Mouse (Mus musculus): ENCODE measurements around the gene Pbrm1. TPM values are rescaled to one million over a fixed set of nuclear protein-coding genes. Genes with fewer than 3 reads are reported as not detected.

Pbrm1 gene
- 39.0 and 44.0 TPM in 2 replicates for polyA plus RNA-seq (2012; rRNA removed)

DNA sequence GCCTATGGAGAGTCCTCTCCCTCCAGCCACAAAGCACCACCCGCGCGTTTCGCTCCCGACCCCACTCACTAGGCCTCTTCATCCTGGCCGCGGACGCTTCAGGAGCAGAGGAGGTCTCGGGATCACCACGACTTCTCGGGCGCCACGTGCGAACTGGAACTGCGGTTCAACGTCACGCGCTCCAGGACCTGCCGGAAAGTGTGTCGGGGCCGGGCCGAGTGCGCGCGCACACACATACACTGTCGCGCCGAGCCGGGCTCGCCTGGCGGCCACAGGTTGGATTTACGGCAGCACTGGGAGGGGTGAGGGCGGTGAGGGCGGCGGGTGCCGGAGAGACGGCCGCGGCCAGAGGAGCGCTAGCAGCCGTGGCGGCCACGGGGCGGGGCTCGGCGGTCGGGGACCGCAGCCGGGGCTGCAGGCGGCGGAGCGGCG lies at the start of gene Pbrm1, which contains the start of gene Gnl3:
TSS of gene Pbrm1 (plus strand) at position 279 of the 432 bp plus-strand sequence.
TSS of gene Gnl3 (minus strand) at position 293 of the 432 bp plus-strand sequence.

DNA sequence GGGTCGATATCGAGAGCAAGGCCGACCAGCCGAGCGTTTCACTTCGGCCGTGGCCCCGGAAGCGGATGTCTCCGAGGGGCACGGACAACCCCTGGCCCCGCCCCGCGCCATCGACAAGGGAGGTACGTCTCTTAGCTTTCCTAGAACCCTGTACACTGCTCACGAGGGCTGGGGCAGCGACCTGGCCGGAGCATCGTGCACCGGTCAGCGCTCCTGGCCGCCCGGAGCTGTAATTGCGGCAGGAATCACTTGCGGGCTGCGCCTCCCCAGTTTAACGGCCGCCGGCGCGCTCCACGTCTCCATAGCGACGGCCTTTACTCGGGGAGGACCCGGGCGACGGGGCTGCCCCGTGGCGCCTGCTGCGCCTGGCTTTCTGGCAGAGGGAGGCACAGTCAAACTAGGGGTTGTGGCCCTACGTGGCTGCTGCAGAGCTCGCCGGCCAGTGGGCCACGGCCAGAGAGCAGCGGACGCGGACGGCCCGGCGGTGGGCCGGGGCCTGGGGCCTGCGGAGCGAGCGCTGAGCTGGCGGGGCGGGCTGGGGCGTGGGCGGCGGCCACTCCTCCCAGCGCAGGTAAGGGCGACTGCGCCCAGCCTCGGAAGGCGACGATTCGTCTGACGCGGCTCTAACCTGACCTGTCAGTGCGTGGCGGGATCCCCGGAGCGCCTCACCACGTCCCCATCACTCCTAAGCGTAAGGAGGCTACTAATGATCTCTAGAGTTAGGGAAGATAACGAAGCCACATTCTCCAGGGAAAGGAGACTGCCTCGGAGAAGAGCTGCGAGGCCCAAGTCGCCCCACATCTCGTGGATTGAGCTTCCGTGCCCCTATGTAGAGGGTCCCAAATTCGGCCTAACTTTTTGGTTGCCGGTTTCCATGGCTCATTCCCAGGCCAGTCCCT lies 17.4 kb upstream of the Pbrm1 start, which contains the start of the genes Glt8d1 and Spcs1:
TSS of gene Glt8d1 (plus strand) at position 94 of the 899 bp plus-strand sequence.
TSS of gene Spcs1 (minus strand) at position 366 of the 899 bp plus-strand sequence.

DNA sequence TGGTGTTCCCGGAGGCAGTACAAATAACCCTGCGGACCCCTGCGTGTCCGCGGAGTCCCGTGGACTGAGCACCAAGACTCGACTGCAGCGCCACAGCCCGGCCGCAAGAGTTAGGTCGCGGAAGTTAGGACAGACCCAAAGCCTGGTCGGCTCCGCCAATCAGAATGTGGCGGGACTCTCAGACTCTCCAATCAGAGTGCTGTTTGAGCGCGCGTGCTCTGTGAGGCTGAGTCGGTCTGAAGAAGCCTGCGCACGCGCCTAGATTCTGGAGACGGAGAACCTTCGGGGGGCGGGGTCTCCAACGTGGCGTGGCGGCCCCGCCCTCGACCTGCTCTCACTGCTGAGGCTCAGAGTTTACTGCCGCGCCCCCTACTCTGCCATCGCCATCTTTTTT lies 109.9 kb downstream of the Pbrm1 start, which contains the start of gene Smim4:
TSS of gene Smim4 (minus strand) at position 131 of the 394 bp plus-strand sequence.

DNA sequence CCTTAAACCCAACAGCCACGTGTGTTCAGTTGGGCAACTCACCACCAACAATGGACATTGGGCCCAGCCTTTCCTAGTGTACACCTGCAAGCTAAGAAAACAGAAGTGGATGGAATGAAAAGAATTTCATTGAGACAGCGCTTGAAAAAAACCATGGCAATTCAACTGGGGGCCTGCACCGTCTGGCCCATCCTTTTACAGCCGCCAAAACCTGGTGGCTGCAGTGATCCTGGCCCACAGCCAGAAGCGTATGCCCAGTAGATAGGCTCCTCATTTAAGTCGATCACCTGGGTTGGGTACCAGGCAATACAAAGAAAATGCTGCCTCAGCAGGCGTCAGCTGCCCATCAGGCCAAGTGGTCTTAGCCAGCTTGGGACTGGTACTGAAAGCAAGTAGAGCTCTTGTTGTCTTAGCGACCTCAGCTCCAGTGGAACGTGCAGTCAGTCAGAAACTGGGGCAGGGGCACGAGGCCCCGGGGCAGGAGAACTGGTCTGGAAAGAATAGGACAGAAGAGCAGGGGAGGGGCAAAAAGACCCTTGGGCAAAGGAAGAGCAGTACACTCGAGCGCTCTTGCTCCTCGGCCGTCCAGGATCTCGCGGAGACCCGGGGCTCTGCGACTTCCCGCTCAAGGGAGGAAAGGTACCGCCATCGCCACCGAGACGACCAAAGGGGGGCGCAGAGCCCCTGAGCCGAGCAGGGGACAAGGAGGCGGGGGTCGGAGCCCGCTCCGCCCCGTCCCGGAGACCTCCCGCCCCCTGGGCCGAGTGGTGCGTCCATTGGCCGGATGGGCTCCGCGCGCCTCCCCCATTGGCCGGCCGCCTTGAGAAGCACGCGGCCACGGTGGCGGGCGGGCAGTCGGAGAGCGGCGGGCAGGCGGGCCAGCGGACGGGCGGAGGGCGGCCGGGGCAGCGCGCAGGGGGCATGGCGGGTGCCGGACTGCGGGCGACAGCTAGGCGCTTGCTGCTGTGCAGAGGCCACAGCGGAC lies 111.6 kb downstream of the Pbrm1 start, which contains the start of gene Nt5dc2:
TSS of gene Nt5dc2 (plus strand) at position 818 of the 985 bp plus-strand sequence.

DNA sequence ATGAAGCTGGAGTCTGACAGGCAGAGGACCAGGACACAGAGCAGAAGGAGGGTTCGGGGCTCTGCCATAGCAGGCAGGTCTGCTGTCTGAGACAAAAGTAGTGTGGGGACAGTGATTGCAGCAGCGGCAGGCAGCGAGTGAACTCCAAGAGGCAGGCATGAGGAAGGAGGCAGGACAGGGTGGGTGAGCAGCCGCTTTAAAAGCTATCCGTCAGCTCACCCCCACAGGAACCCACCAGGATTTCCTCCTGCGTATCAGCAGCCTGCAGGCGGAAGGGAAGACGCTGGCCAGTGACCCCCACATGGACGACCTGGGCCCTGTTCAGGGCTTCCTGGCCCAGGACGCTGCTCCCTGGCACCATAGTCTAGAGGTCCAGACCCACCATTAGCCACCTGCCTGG lies 149.5 kb downstream of the Pbrm1 start, which contains the start of gene Stab1:
TSS of gene Stab1 (minus strand) at position 217 of the 400 bp plus-strand sequence.

Other genes starting within 250 kb of the Pbrm1 start
- gene Tmem110, start 193.5 kb upstream of the Pbrm1 start, polyA plus RNA-seq (2012; rRNA removed), result 22.9 and 28.6 TPM in 2 replicates
- 0.97 and 3.4 TPM in 2 replicates for gene Mustn1, start 139.9 kb upstream of the Pbrm1 start, polyA plus RNA-seq (2012; rRNA removed)
- 0.09 and 0.16 TPM in 2 replicates for gene Itih4, start 132.7 kb upstream of the Pbrm1 start, polyA plus RNA-seq (2012; rRNA removed)
- gene Itih3, start 95.4 kb upstream of the Pbrm1 start, polyA plus RNA-seq (2012; rRNA removed), result 0.76 and 0.98 TPM in 2 replicates
- not detected in 2 replicates for gene Itih1, start 75.8 kb upstream of the Pbrm1 start, polyA plus RNA-seq (2012; rRNA removed)
- gene Nek4, start 67.8 kb upstream of the Pbrm1 start, polyA plus RNA-seq (2012; rRNA removed), result 12.6 and 13.0 TPM in 2 replicates
- 127 and 128 TPM in 2 replicates for gene Glt8d1, start 17.7 kb upstream of the Pbrm1 start, polyA plus RNA-seq (2012; rRNA removed)
- 242 and 254 TPM in 2 replicates for gene Spcs1, start 17.5 kb upstream of the Pbrm1 start, polyA plus RNA-seq (2012; rRNA removed)
- gene Gnl3, start within 50 bp of the Pbrm1 start, polyA plus RNA-seq (2012; rRNA removed), result 85.3 and 97.7 TPM in 2 replicates
- 35.2 and 35.3 TPM in 2 replicates for gene Smim4, start 109.8 kb downstream of the Pbrm1 start, polyA plus RNA-seq (2012; rRNA removed)
- 298 and 317 TPM in 2 replicates for gene Nt5dc2, start 111.9 kb downstream of the Pbrm1 start, polyA plus RNA-seq (2012; rRNA removed)
- 28.5 and 33.9 TPM in 2 replicates for gene Stab1, start 149.5 kb downstream of the Pbrm1 start, polyA plus RNA-seq (2012; rRNA removed)
- gene Tnnc1, start 189.2 kb downstream of the Pbrm1 start, polyA plus RNA-seq (2012; rRNA removed), result 3.2 and 86.8 TPM in 2 replicates
- gene Nisch, start 197.8 kb downstream of the Pbrm1 start, polyA plus RNA-seq (2012; rRNA removed), result 418 and 447 TPM in 2 replicates
- 2.4 and 3.0 TPM in 2 replicates for gene Sema3g, start 198.7 kb downstream of the Pbrm1 start, polyA plus RNA-seq (2012; rRNA removed)
- gene Phf7, start 232.2 kb downstream of the Pbrm1 start, polyA plus RNA-seq (2012; rRNA removed), result 8.3 and 8.4 TPM in 2 replicates
- 123 and 131 TPM in 2 replicates for gene Bap1, start 232.3 kb downstream of the Pbrm1 start, polyA plus RNA-seq (2012; rRNA removed)